Mouse (Mus musculus): ENCODE results near the gene Gpbar1.

DNA sequence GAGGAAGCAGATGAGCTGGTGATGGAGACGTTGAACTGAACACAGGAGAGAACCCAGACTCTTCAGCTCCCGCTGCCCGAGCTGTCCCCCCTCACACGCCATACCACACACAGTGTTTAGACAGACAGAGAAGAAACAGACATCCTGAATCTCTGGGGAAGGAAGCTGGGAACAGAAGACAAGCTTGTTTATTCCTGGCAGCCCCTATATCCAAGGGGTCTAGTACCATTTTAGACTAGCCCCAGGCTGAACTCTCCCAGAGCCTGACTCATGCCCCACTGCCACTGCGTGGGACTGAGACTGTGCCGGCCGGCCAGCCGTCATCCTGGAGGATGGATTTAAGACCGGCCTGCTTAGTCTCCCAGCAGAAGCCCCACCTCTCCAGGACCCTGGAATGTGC is 3.3 kb upstream of the Gpbar1 start:
- TF ChIP-seq CTCF (conservative IDR thresholded peaks at IDR 0.05; ENCODE audit: low read length) (no peak), NANOG (IDR thresholded peaks at IDR 0.05; ENCODE audit: borderline replicate concordance, low read length) (no peak)
